Mouse (Mus musculus) kidney, postnatal 0 days (tissue): ENCODE measurements around the gene Tnpo2. TPM values are rescaled to one million over a fixed set of nuclear protein-coding genes. Genes with fewer than 3 reads are reported as not detected.
"Not testable (repeated sequence)": the region's sequence is repeated elsewhere in the genome, so short reads cannot be mapped to it uniquely, and the experiment has no call there.

Source experiments
- ATAC-seq: fragments of 200-750 bp; cut with Nextera tagmentation; replicated peaks from 2 replicates; pipeline ENCODE4 v1.8.0; 2017; ENCODE audit warnings: low read depth, moderate number of reproducible peaks, moderate TSS enrichment, moderate library complexity; ENCODE audit not compliant: low FRiP score
- DNase-seq: peaks from one replicate; pipeline ENCODE4 v3.0.0-alpha.2; 2016; ENCODE audit warnings: low spot score
- H3K27ac ChIP-seq: fragments of 300-500 bp; sonication (generic); 2 replicates; pipeline ENCODE4 v1.5.1; 2014; ENCODE audit warnings: mild to moderate bottlenecking
- H3K27me3 ChIP-seq: fragments of 300-500 bp; sonication (generic); 2 replicates; pipeline ENCODE4 v1.6.1; 2014; ENCODE audit warnings: low read length, mixed read lengths; ENCODE audit not compliant: insufficient read depth
- H3K36me3 ChIP-seq: fragments of 300-500 bp; sonication (generic); 2 replicates; pipeline ENCODE4 v1.6.1; 2014; ENCODE audit warnings: low read length, mixed read lengths; ENCODE audit not compliant: insufficient read depth
- H3K4me1 ChIP-seq: fragments of 300-500 bp; sonication (generic); replicated peaks from 2 replicates; pipeline ENCODE4 v1.6.1; 2014; ENCODE audit warnings: antibody characterized with exemption, low read length, mixed read lengths; ENCODE audit not compliant: insufficient read depth
- H3K4me2 ChIP-seq: fragments of 300-500 bp; sonication (generic); 2 replicates; pipeline ENCODE4 v1.6.1; 2014; ENCODE audit warnings: mild to moderate bottlenecking, low read length, moderate library complexity, mixed read lengths
- H3K4me3 ChIP-seq: fragments of 300-500 bp; sonication (generic); replicated peaks from 2 replicates; pipeline ENCODE4 v1.5.1; 2014; ENCODE audit warnings: low read depth, low read length
- H3K9ac ChIP-seq: fragments of 300-500 bp; sonication (generic); 2 replicates; pipeline ENCODE4 v1.6.1; 2014; ENCODE audit warnings: low read depth, low read length
- H3K9me3 ChIP-seq: fragments of 300-500 bp; sonication (generic); replicated peaks from 2 replicates; pipeline ENCODE4 v1.6.1; 2016; ENCODE audit warnings: low read length, inconsistent platforms, mixed read lengths
- CTCF ChIP-seq: IDR thresholded peaks from 2 replicates; pipeline ENCODE4 v1.5.1; 2016; ENCODE audit warnings: antibody characterized with exemption, low read depth, mild to moderate bottlenecking, moderate library complexity
- WGBS: fragments of 180-500 bp; shearing (Covaris S2); extraction: QIAGEN DNeasy Blood & Tissue Kit; methylation state at CpG from one replicate; pipeline ENCODE4 v1.1.7; 2014; 5-methylcytosine and 5-hydroxymethylcytosine counted together
- polyA plus RNA-seq: library from polyadenylated mRNA; unstranded; fragments of >200 nt; fragmentation: Nextera tagmentation; extraction: Ambion mirVana; gene quantifications from 2 replicates; pipeline ENCODE4 v1.2.1, GENCODE M21; 2015

The Tnpo2 gene
- polyA plus RNA-seq, 1 experiment from 2014 or later: 19.0 TPM

DNA sequence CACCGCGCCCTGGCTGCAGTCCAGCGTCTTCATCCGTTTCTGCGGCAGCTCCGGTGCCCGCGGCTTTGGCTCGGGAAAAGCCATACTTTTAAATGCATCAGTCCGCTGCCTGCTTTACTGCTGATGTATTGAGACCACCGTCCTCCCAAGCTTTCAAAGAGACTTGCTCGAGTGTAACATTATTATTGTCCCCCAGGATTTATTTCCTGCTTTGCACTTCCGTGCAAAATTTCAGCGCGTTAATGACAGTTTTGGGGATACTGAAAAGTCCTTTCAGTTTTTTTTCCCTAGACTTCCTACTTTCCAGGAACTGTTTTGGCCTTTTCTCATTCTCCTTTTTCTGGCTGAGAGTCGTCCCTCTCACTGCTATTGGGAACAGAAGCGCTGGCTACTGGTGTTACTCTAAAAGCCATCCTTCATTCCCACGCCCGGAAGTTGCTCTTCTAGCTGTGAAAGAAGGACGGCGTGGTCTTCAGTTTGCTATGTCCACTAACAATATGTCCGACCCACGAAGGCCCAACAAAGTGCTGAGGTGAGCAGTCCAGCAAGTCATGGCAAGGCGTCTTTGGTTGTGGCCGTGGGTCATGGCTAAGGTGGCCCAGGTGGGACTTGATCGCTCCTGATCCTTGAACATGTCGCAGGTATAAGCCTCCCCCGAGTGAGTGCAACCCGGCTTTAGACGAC lies 44.0 kb downstream of the Tnpo2 start, which contains the start of gene Wdr83os:
Gene Wdr83os (plus strand): TSS at position 209 of the 684 bp plus-strand sequence.
- Histone ChIP-seq H3K4me1 (no peaks in the 10 kb centered on the region; the same call in 1 of the 2 replicates), H3K9me3 (no peaks in the 10 kb centered on the region), H3K27me3 (no peaks in the 10 kb centered on the region), H3K9ac (peak within 1 kb of the TSS; percentile 87), H3K27ac (peak within 1 kb of the TSS; percentile 82), H3K36me3 (peaks cover 12% of the 10 kb centered on the region), H3K4me2 (peak within 1 kb of the TSS; percentile 96), H3K4me3 (peak within 1 kb of the TSS; percentile 72)
- under 1% methylated on average over 30 of the region's 30 CpGs for WGBS
- no peak for TF ChIP-seq CTCF
- peak; percentile 83 for DNase-seq
- peak; percentile 5 for ATAC-seq

GRCm38 (mm10) chr8:85081216-85081555 lies 44.5 kb downstream of the Tnpo2 start, which contains the start of gene Wdr83:
Gene Wdr83 (minus strand): TSS chr8:85081306.
- Histone ChIP-seq H3K27ac (peak within 1 kb of the TSS; percentile 82), H3K27me3 (no peaks in the 10 kb centered on the region), H3K4me2 (peak within 1 kb of the TSS; percentile 96), H3K9me3 (no peaks in the 10 kb centered on the region), H3K4me3 (peak within 1 kb of the TSS; percentile 72), H3K4me1 (no peaks in the 10 kb centered on the region; the same call in 1 of the 2 replicates), H3K9ac (peak within 1 kb of the TSS; percentile 87), H3K36me3 (peaks cover 11% of the 10 kb centered on the region)
- peak; percentile 71 for DNase-seq
- no peak for TF ChIP-seq CTCF
- ATAC-seq: peak; percentile 61
- 1% methylated on average over 9 of the region's 9 CpGs for WGBS

DNA sequence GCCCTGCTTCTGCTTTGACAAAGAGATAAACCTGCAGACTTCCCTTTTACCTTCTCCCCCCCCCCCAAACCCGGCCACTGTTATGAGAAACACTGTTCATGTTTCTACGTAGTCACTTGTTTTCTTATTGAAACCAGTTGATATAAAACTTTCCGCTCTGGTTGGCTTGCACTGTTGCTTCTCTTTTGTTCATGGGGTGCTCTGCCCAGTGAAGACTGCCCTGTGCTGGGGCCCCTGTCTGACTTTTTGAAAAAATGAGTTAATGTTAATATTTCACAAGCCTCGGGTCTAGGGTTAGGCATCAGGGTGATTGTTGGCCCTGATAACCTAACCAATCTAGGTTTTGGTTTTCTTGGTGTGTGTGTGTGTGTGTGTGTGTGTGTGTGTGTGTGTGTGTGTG lies 45.5 kb downstream of the Tnpo2 start:
- H3K4me2 ChIP-seq, H3K4me1 ChIP-seq, DNase-seq, H3K4me3 ChIP-seq, H3K27me3 ChIP-seq, ATAC-seq, H3K9me3 ChIP-seq, H3K9ac ChIP-seq, H3K27ac ChIP-seq: not testable (repeated sequence)
- WGBS: 86% methylated on average over 4 of the region's 4 CpGs
- H3K36me3 ChIP-seq: peaks cover 13% of the 10 kb centered on the region

GRCm38 (mm10) chr8:85083108-85083813 lies 46.5 kb downstream of the Tnpo2 start, which contains the start of gene Man2b1:
Gene Man2b1 (plus strand): TSS chr8:85083270.
- TF ChIP-seq CTCF: peak; percentile 52; the same call in 1 of the 2 replicates
- H3K4me3 ChIP-seq: peak within 1 kb of the TSS; percentile 65
- peak within 1 kb of the TSS; percentile 95 for H3K4me2 ChIP-seq
- peak; percentile 93 for DNase-seq
- 3% methylated on average over 30 of the region's 30 CpGs for WGBS
- no peaks in the 10 kb centered on the region for H3K27me3 ChIP-seq
- peaks cover 22% of the 10 kb centered on the region for H3K36me3 ChIP-seq
- H3K9ac ChIP-seq: peak within 1 kb of the TSS; percentile 73
- ATAC-seq: peak; percentile 86
- no peaks in the 10 kb centered on the region for H3K9me3 ChIP-seq
- H3K27ac ChIP-seq: peak within 1 kb of the TSS; percentile 62; the same call in 1 of the 2 replicates
- no peaks in the 10 kb centered on the region; the same call in 1 of the 2 replicates for H3K4me1 ChIP-seq

DNA sequence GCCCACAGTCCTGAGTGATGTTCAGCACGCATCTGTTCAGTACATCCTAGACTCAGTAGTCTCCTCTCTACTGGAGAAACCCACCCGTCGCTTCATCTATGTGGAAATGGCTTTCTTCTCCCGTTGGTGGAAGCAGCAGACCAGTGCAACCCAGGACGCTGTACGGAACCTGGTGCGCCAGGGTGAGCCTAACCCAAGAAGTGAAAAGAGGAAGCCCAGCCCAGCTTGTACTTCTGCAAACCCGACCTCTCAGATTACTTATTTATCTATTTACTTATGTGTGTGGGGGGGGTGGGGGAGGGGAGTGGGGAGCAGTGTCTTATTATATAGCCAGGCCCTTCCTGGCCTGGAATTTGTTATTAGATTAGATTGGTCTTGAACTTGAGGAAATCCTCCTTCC lies 47.9 kb downstream of the Tnpo2 start:
- Histone ChIP-seq H3K4me2 (no peak overlapping the region), H3K4me3 (no peak overlapping the region), H3K9ac (no peak overlapping the region), H3K27me3 (no peaks in the 10 kb centered on the region), H3K9me3 (no peaks in the 10 kb centered on the region), H3K27ac (no peak overlapping the region), H3K4me1 (no peaks in the 10 kb centered on the region; the same call in 1 of the 2 replicates), H3K36me3 (peaks cover 25% of the 10 kb centered on the region)
- ATAC-seq: no peak
- 89% methylated on average over 8 of the region's 8 CpGs for WGBS
- DNase-seq: no peak
- no peak for TF ChIP-seq CTCF

DNA sequence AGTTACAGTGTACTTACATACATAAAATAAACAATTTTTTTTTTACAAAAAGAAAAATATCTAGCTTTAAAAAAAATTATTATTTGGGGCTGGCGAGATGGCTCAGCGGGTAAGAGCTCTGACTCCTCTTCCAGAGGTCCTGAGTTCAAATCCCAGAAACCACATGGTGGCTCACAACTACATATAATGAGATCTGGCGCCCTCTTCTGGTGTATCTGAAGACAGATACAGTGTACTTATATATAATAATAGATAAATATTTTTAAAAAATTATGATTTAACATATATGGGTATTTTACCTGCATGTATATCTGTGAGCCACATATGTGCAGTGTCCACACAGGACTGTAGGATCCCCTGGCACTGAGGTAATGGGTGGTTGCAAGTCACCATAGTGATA lies 49.5 kb downstream of the Tnpo2 start:
- H3K27ac ChIP-seq: no peak overlapping the region
- peak; percentile 45 for TF ChIP-seq CTCF
- peak; percentile 15 for DNase-seq
- H3K4me1 ChIP-seq: no peaks in the 10 kb centered on the region; the same call in 1 of the 2 replicates
- ATAC-seq: no peak
- 84% methylated on average over 3 of the region's 3 CpGs for WGBS
- H3K9me3 ChIP-seq: no peaks in the 10 kb centered on the region
- no peak overlapping the region for H3K9ac ChIP-seq
- no peak overlapping the region for H3K4me3 ChIP-seq
- H3K4me2 ChIP-seq: no peak overlapping the region
- H3K36me3 ChIP-seq: peaks cover 25% of the 10 kb centered on the region
- H3K27me3 ChIP-seq: no peaks in the 10 kb centered on the region
